Mouse (Mus musculus): ENCODE measurements around the gene Tmod4.

DNA sequence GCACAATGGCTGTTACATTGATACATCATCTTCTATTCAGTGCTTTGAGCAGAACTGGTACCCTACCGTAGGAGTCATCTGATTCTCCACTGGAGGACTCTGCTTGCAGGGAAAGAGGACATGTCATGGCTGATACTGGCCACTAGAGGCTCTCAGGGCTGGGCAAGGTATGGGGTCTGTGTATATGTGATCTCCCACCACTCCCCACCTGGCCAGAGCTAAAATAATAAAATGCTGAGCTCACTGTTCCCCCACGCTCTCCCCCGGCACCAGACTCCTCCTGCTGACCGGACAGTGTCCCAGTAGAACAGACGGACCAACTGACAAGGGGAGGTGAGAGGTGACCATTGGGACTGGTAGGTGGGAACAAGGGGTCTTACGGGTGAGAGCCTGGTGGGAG lies at the start of gene Tmod4:
- TF ChIP-seq POLR2A (IDR thresholded peaks at IDR 0.05; ENCODE audit: extremely low read depth, insufficient read depth, low read length) (no peak), CTCF (IDR thresholded peaks at IDR 0.05; ENCODE audit: extremely low read depth, insufficient read depth, low read length) (peak; percentile 43)
